Mouse (Mus musculus) lung, postnatal 0 days (tissue): ENCODE measurements around the gene Uri1.

Experiments
- CTCF ChIP-seq: IDR thresholded peaks from 2 replicates; pipeline ENCODE4 v1.5.1; 2016; ENCODE audit warnings: antibody characterized with exemption, mild to moderate bottlenecking
- EP300 ChIP-seq: IDR thresholded peaks from 2 replicates; pipeline ENCODE4 v1.6.1; 2016; ENCODE audit warnings: antibody characterized with exemption, mild to moderate bottlenecking, control low read depth

GRCm38 (mm10) chr7:38055996-38056395 lies 32.6 kb upstream of the Uri1 start:
- TF ChIP-seq CTCF: no peak
- no peak for TF ChIP-seq EP300
